Mouse (Mus musculus) liver, embryonic 14.5 days (tissue): ENCODE results near the gene Acad12. TPM values are rescaled to one million over a fixed set of nuclear protein-coding genes. Genes with fewer than 3 reads are reported as not detected.

Experiments used
- ATAC-seq: fragments of 200-750 bp; cut with Nextera tagmentation; 2 replicates; pipeline ENCODE4 v1.8.0; 2017; ENCODE audit warnings: moderate number of reproducible peaks, mild to moderate bottlenecking, moderate library complexity; ENCODE audit not compliant: insufficient read depth
- DNase-seq, 3 experiments: peaks; one replicate each; pipeline ENCODE4 v3.0.0-alpha.2; 2012 to 2013; ENCODE audit warnings: low read depth in 3 of 3, low spot score in 3 of 3
- H3K27ac ChIP-seq: fragments of 300-500 bp; sonication (generic); 2 replicates; pipeline ENCODE4 v1.5.1; 2014; ENCODE audit warnings: moderate library complexity, mild to moderate bottlenecking, control low read depth, inconsistent platforms
- H3K27me3 ChIP-seq: fragments of 300-500 bp; sonication (generic); 2 replicates; pipeline ENCODE4 v1.6.1; 2014; ENCODE audit warnings: mild to moderate bottlenecking, low read length, moderate library complexity; ENCODE audit not compliant: control insufficient read depth, insufficient read depth
- H3K36me3 ChIP-seq: fragments of 300-500 bp; sonication (generic); replicated peaks from 2 replicates; pipeline ENCODE4 v1.6.1; 2014; ENCODE audit warnings: low read depth; ENCODE audit not compliant: control insufficient read depth, insufficient read depth
- H3K4me1 ChIP-seq, 2 experiments: fragments of 200-500 bp in 1 of 2; fragments of 300-500 bp in 1 of 2; sonication (generic) in 1 of 2; replicated peaks; 2 replicates each; pipeline ENCODE4 v1.6.1; 2012 to 2014; ENCODE audit warnings: antibody characterized with exemption in 1 of 2, inconsistent platforms in 1 of 2, low read length in 1 of 2; ENCODE audit not compliant: control insufficient read depth in 2 of 2, insufficient read depth in 2 of 2
- H3K4me2 ChIP-seq: fragments of 300-500 bp; sonication (generic); 2 replicates; pipeline ENCODE4 v1.6.1; 2014; ENCODE audit warnings: low read depth, mild to moderate bottlenecking, control low read depth, moderate library complexity
- H3K4me3 ChIP-seq, 2 experiments: fragments of 200-500 bp in 1 of 2; fragments of 300-500 bp in 1 of 2; sonication (generic) in 1 of 2; 2 replicates each; pipeline ENCODE4 v1.5.1; 2012 to 2014; ENCODE audit warnings: low read depth in 2 of 2, low read length in 2 of 2, mild to moderate bottlenecking in 2 of 2, control low read depth in 1 of 2, inconsistent platforms in 1 of 2, moderate library complexity in 1 of 2; ENCODE audit not compliant: insufficient read depth in 1 of 2
- H3K9ac ChIP-seq: fragments of 300-500 bp; sonication (generic); replicated peaks from 2 replicates; pipeline ENCODE4 v1.6.1; 2014; ENCODE audit warnings: mild to moderate bottlenecking, control low read depth, moderate library complexity
- H3K9me3 ChIP-seq: fragments of 300-500 bp; sonication (generic); 2 replicates; pipeline ENCODE4 v1.6.1; 2016; ENCODE audit warnings: low read length, mixed read lengths; ENCODE audit not compliant: control insufficient read depth
- CTCF ChIP-seq: IDR thresholded peaks from 2 replicates; pipeline ENCODE4 v1.5.1; 2016; ENCODE audit warnings: antibody characterized with exemption, low read depth, control low read depth
- EP300 ChIP-seq: IDR thresholded peaks from 2 replicates; pipeline ENCODE4 v1.6.1; 2016; ENCODE audit warnings: antibody characterized with exemption, low read depth
- WGBS: fragments of 180-500 bp; shearing (Covaris S2); extraction: QIAGEN DNeasy Blood & Tissue Kit; methylation state at CpG from one replicate; pipeline ENCODE4 v1.1.7; 2014; ENCODE audit not compliant: insufficient replicate concordance; 5-methylcytosine and 5-hydroxymethylcytosine counted together
- polyA plus RNA-seq, 2 experiments: library from polyadenylated mRNA; depleted of rRNA in 1 of 2; stranded (reverse) in 1 of 2; unstranded in 1 of 2; fragments of >200 nt; fragmentation: Nextera tagmentation in 1 of 2; extraction: Ambion mirVana in 1 of 2; gene quantifications; 2 replicates each; pipeline versions ENCODE4 v1.2.1 to v1.2.3; 2012 to 2014

The Acad12 gene
- polyA plus RNA-seq, 2 experiments: 0.69 to 1.1 TPM

GRCm38 (mm10) chr5:121583765-121584501, 34.8 kb downstream of the Acad12 start:
- H3K9me3 ChIP-seq: no peaks in the 10 kb centered on the region
- peak in 2 of 3 experiments; percentile 41 to 47 for DNase-seq
- peaks cover 9 to 30% of the 10 kb centered on the region in 2 experiments for H3K4me1 ChIP-seq
- no peak overlapping the region for H3K9ac ChIP-seq
- no peaks in the 10 kb centered on the region for H3K27me3 ChIP-seq
- H3K4me2 ChIP-seq: 0 out of 2 replicates have a peak overlapping the region, but pooled peaks have one; percentile 22
- no peak overlapping the region for H3K4me3 ChIP-seq
- ATAC-seq: peak; percentile 75
- no peaks in the 10 kb centered on the region; the same call in 1 of the 2 replicates for H3K36me3 ChIP-seq
- H3K27ac ChIP-seq: no peak overlapping the region
- TF ChIP-seq CTCF (peak; percentile 78), EP300 (no peak)
- WGBS: 27% methylated on average over 12 of the region's 12 CpGs

- Histone ChIP-seq H3K36me3 (peaks cover 4% of the 10 kb centered on the region), H3K27ac (no peak overlapping the region), H3K4me1 (peaks cover 7 to 22% of the 10 kb centered on the region in 2 experiments), H3K9me3 (no peaks in the 10 kb centered on the region), H3K27me3 (no peaks in the 10 kb centered on the region), H3K4me3 (no peak overlapping the region), H3K4me2 (no peak overlapping the region), H3K9ac (no peak overlapping the region)
- TF ChIP-seq CTCF (no peak), EP300 (no peak)
- DNase-seq (no peak), ATAC-seq (no peak)
- WGBS: 72% methylated on average over 8 of the region's 8 CpGs
These were observed 36.8 kb downstream of the Acad12 start for GRCm38 (mm10) chr5:121581945-121582344.

- no peak for TF ChIP-seq CTCF
- no peak for TF ChIP-seq EP300
- Histone ChIP-seq H3K4me3 (no peak overlapping the region), H3K36me3 (peaks cover 4% of the 10 kb centered on the region), H3K9ac (no peak overlapping the region), H3K4me2 (no peak overlapping the region), H3K27me3 (no peaks in the 10 kb centered on the region), H3K27ac (no peak overlapping the region), H3K9me3 (no peaks in the 10 kb centered on the region), H3K4me1 (no peaks in the 10 kb centered on the region)
- 82% methylated on average over 11 of the region's 11 CpGs for WGBS
- DNase-seq: no peak
- no peak for ATAC-seq
These were observed 41.7 kb downstream of the Acad12 start for GRCm38 (mm10) chr5:121576927-121577488.

- TF ChIP-seq EP300 (no peak), CTCF (no peak)
- H3K4me3 ChIP-seq: no peak overlapping the region
- ATAC-seq: no peak
These were observed 42.9 kb downstream of the Acad12 start for GRCm38 (mm10) chr5:121575867-121576266.

GRCm38 (mm10) chr5:121574145-121574544, 44.6 kb downstream of the Acad12 start:
- DNase-seq (no peak), ATAC-seq (no peak)
- WGBS: 79% methylated on average over 13 of the region's 13 CpGs
- Histone ChIP-seq H3K9me3 (no peaks in the 10 kb centered on the region), H3K27me3 (no peaks in the 10 kb centered on the region), H3K27ac (no peak overlapping the region), H3K4me3 (no peak overlapping the region), H3K36me3 (peaks cover 8% of the 10 kb centered on the region), H3K4me2 (no peak overlapping the region), H3K4me1 (no peaks in the 10 kb centered on the region), H3K9ac (no peak overlapping the region)
- no peak for TF ChIP-seq CTCF
- TF ChIP-seq EP300: no peak

More at GRCm38 (mm10) chr5:121575867-121576266, 42.9 kb downstream of the Acad12 start:
- Histone ChIP-seq H3K27ac (no peak overlapping the region), H3K9ac (no peak overlapping the region), H3K9me3 (no peaks in the 10 kb centered on the region), H3K4me2 (no peak overlapping the region), H3K36me3 (peaks cover 4% of the 10 kb centered on the region), H3K4me1 (no peaks in the 10 kb centered on the region), H3K27me3 (no peaks in the 10 kb centered on the region)
- WGBS: 82% methylated on average over 11 of the region's 11 CpGs
- no peak for DNase-seq
